In genomic region chr14:121225804-121226203, GRCm38 (mm10) we compare ENCODE assay signal across 11 mouse cellular contexts.
DNase-seq lines count a peak whose midpoint lies in the region; ATAC-seq lines count a peak whose summit lies in the region.
"Had no signal": no experiment of that assay in that cellular context is flagged by ENCODE, and none has a peak within 500 bp of the region (broad histone marks: within the 10 kb centered on the region; RNA-seq: fewer than 3 reads in every experiment).

No protein-coding gene starts in this region.

- peak; percentile 66 to 82 for DNase-seq in adrenal gland, adult (ENCODE audit: inconsistent age in 2 of 2, low spot score in 1 of 2)
- no peak for DNase-seq in adrenal gland, postnatal 4 days (ENCODE audit: low spot score in 2 of 2)
- peak; percentile 11 to 46 for DNase-seq in kidney, postnatal 25 days
- DNase-seq in kidney, adult 8-10 months, result no peak
- peak; percentile 80 for DNase-seq in skeletal muscle tissue, adult 2 months (ENCODE audit: low read depth, low spot score)
- no peak for DNase-seq in thymus, postnatal 0 days (ENCODE audit: low spot score)
- no peak for DNase-seq in left cerebral cortex, postnatal 36 days (ENCODE audit: low spot score in 2 of 2)
- DNase-seq: kidney, postnatal 4 days; liver, embryonic 13.5 days had no signal

- 29% methylated on average over 11 of the region's 11 CpGs for WGBS in heart, embryonic 12.5 days

- H3K9ac ChIP-seq in heart, embryonic 12.5 days, result 0 out of 2 replicates have a peak overlapping the region, but pooled peaks have one; percentile 16
- H3K9ac ChIP-seq: liver, embryonic 13.5 days; neural tube, embryonic 15.5 days had no signal

- ATAC-seq in heart, embryonic 12.5 days (ENCODE audit: insufficient number of reproducible peaks, low FRiP score), result peak; percentile 63; the same call in 1 of the 2 replicates

- peaks cover 51% of the 10 kb centered on the region for H3K36me3 ChIP-seq in heart, embryonic 12.5 days

- peak overlapping the region; percentile 88 for H3K27ac ChIP-seq in heart, embryonic 12.5 days (ENCODE audit: poor library complexity, severe bottlenecking)
- H3K27ac ChIP-seq: liver, embryonic 13.5 days; neural tube, embryonic 15.5 days had no signal

- no peak overlapping the region for H3K4me3 ChIP-seq in heart, embryonic 12.5 days
- H3K4me3 ChIP-seq: liver, embryonic 13.5 days; neural tube, embryonic 15.5 days had no signal

- intact Hi-C loops in left cerebral cortex, postnatal 36 days (cut with DNase I), result loop anchor here (10.0 kb wide), 1 partner anchor 311 kb away; the partner anchor contains the start of gene Ipo5

- H3K9me3 ChIP-seq in heart, embryonic 12.5 days (replicated peaks), result no peaks in the 10 kb centered on the region
- H3K9me3 ChIP-seq: liver, embryonic 13.5 days; neural tube, embryonic 15.5 days had no signal

- no peaks in the 10 kb centered on the region for H3K27me3 ChIP-seq in heart, embryonic 12.5 days (replicated peaks)
- H3K27me3 ChIP-seq: liver, embryonic 13.5 days; neural tube, embryonic 15.5 days had no signal

- no peak overlapping the region; the same call in 1 of the 2 replicates for H3K4me2 ChIP-seq in heart, embryonic 12.5 days
- H3K4me2 ChIP-seq: liver, embryonic 13.5 days; neural tube, embryonic 15.5 days had no signal

- peaks cover 19% of the 10 kb centered on the region for H3K4me1 ChIP-seq in heart, embryonic 12.5 days (replicated peaks)
- H3K4me1 ChIP-seq: liver, embryonic 13.5 days; neural tube, embryonic 15.5 days had no signal

Comparison
In these comparisons a context has a peak if more than half of its experiments do, and no peak if none do; other contexts are left out.
1. DNase-seq: peak in adrenal gland, adult (2 of 2), kidney, postnatal 25 days (2 of 2) and skeletal muscle tissue, adult 2 months (single experiment); none in adrenal gland, postnatal 4 days (0 of 2), kidney, adult 8-10 months (0 of 2), thymus, postnatal 0 days (single experiment) and left cerebral cortex, postnatal 36 days (0 of 2).